Mouse (Mus musculus): ENCODE results near the gene Hist1h2an. TPM values are rescaled to one million over a fixed set of nuclear protein-coding genes. Genes with fewer than 3 reads are reported as not detected.
"Not testable (repeated sequence)": the region's sequence is repeated elsewhere in the genome, so short reads cannot be mapped to it uniquely, and the experiment has no call there.

Hist1h2an gene
- polyA plus RNA-seq, 1 experiment from 2014 or later, result not detected

GRCm38 (mm10) chr13:21811074-21811473, 24.1 kb upstream of the Hist1h2an start:
- H3K9me3 ChIP-seq (replicated peaks; ENCODE audit: control insufficient read depth, low read length, poor library complexity, severe bottlenecking); H3K4me2 ChIP-seq (ENCODE audit: low read length); H3K9ac ChIP-seq (ENCODE audit: low read depth, low read length); H3K27ac ChIP-seq (ENCODE audit: low read length); H3K36me3 ChIP-seq (ENCODE audit: control insufficient read depth, insufficient read depth, low read length); H3K4me1 ChIP-seq (ENCODE audit: control insufficient read depth, insufficient read depth, low read length); H3K4me3 ChIP-seq (ENCODE audit: low read depth, low read length); H3K27me3 ChIP-seq (ENCODE audit: control insufficient read depth, insufficient read depth, low read depth, low read length): not testable (repeated sequence)
- peak; percentile 29 for ATAC-seq
- WGBS, result no CpG with 5 or more reads among the region's 8 CpGs

DNA sequence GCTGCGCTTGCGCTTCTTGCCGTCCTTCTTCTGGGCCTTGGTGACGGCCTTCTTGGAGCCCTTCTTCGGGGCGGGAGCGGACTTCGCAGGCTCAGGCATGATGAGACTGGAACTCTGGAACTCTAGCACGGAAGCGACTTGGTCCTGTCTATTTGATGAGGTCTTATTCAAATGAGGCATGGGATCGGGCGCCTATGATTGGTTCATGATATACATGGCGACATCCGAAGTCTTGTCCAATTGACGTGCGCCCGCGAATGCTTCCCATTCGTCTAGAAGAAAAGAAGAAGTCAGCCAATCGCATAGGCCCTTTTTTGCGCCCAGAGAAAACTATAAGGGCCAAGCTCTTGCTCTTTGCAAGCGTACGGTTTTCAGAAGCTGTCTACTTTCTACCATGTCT, 23.1 kb upstream of the Hist1h2an start, which contains the start of the genes Hist1h2bq and Hist1h2ao:
Gene Hist1h2bq (minus strand): TSS at position 125 of the 400 bp plus-strand sequence.
Gene Hist1h2ao (plus strand): TSS at position 393 of the 400 bp plus-strand sequence.
- H3K27ac ChIP-seq (ENCODE audit: low read length); H3K36me3 ChIP-seq (ENCODE audit: control insufficient read depth, insufficient read depth, low read length); H3K9ac ChIP-seq (ENCODE audit: low read depth, low read length); H3K27me3 ChIP-seq (ENCODE audit: control insufficient read depth, insufficient read depth, low read depth, low read length); H3K4me2 ChIP-seq (ENCODE audit: low read length); H3K4me3 ChIP-seq (ENCODE audit: low read depth, low read length); H3K4me1 ChIP-seq (ENCODE audit: control insufficient read depth, insufficient read depth, low read length); H3K9me3 ChIP-seq (replicated peaks; ENCODE audit: control insufficient read depth, low read length, poor library complexity, severe bottlenecking): not testable (repeated sequence)
- WGBS, result no CpG with 5 or more reads among the region's 23 CpGs
- ATAC-seq, result peak; percentile 99

GRCm38 (mm10) chr13:21803058-21803457, 16.0 kb upstream of the Hist1h2an start:
- not testable (repeated sequence) for H3K27me3 ChIP-seq (ENCODE audit: control insufficient read depth, insufficient read depth, low read depth, low read length); H3K36me3 ChIP-seq (ENCODE audit: control insufficient read depth, insufficient read depth, low read length); H3K4me1 ChIP-seq (ENCODE audit: control insufficient read depth, insufficient read depth, low read length); H3K9me3 ChIP-seq (replicated peaks; ENCODE audit: control insufficient read depth, low read length, poor library complexity, severe bottlenecking); H3K4me3 ChIP-seq (ENCODE audit: low read depth, low read length); H3K9ac ChIP-seq (ENCODE audit: low read depth, low read length); H3K27ac ChIP-seq (ENCODE audit: low read length); H3K4me2 ChIP-seq (ENCODE audit: low read length)
- ATAC-seq, result peak; percentile 68
- no CpG with 5 or more reads among the region's 4 CpGs for WGBS

GRCm38 (mm10) chr13:21797163-21797562, 10.1 kb upstream of the Hist1h2an start:
- H3K4me2 ChIP-seq (ENCODE audit: low read length); H3K27me3 ChIP-seq (ENCODE audit: control insufficient read depth, insufficient read depth, low read depth, low read length); ATAC-seq; H3K9me3 ChIP-seq (replicated peaks; ENCODE audit: control insufficient read depth, low read length, poor library complexity, severe bottlenecking); H3K27ac ChIP-seq (ENCODE audit: low read length); H3K4me1 ChIP-seq (ENCODE audit: control insufficient read depth, insufficient read depth, low read length); H3K36me3 ChIP-seq (ENCODE audit: control insufficient read depth, insufficient read depth, low read length); H3K4me3 ChIP-seq (ENCODE audit: low read depth, low read length); H3K9ac ChIP-seq (ENCODE audit: low read depth, low read length): not testable (repeated sequence)

DNA sequence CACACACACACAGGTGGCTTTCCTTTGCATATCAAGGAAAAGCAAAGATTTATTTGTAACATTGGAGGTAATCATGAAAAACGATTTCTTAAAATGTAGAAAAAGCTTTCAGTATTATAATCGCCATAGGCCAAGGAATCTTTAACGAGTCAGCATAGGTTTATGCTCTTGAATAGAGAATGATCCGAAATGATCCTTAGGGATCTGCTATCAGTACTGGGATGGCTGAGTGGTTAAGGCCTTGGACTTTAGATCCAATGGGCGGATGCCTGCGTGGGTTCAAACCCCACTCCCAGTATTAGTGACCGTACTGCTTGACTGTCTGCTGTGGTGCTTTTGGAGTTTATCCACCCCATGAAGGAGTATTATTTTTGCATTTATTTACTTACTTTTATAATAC, 8.6 kb upstream of the Hist1h2an start:
- H3K4me2 ChIP-seq (ENCODE audit: low read length), result no peak overlapping the region
- 94% methylated on average over 7 of the region's 7 CpGs for WGBS
- H3K9ac ChIP-seq (ENCODE audit: low read depth, low read length), result no peak overlapping the region
- H3K27ac ChIP-seq (ENCODE audit: low read length), result no peak overlapping the region
- ATAC-seq, result no peak
- H3K9me3 ChIP-seq (replicated peaks; ENCODE audit: control insufficient read depth, low read length, poor library complexity, severe bottlenecking), result no peaks in the 10 kb centered on the region
- no peaks in the 10 kb centered on the region for H3K27me3 ChIP-seq (ENCODE audit: control insufficient read depth, insufficient read depth, low read depth, low read length)
- no peaks in the 10 kb centered on the region for H3K36me3 ChIP-seq (ENCODE audit: control insufficient read depth, insufficient read depth, low read length)
- no peak overlapping the region for H3K4me3 ChIP-seq (ENCODE audit: low read depth, low read length)
- peaks cover 4% of the 10 kb centered on the region for H3K4me1 ChIP-seq (ENCODE audit: control insufficient read depth, insufficient read depth, low read length)

- Histone ChIP-seq H3K9me3 (replicated peaks; ENCODE audit: control insufficient read depth, low read length, poor library complexity, severe bottlenecking) (no peaks in the 10 kb centered on the region), H3K27me3 (ENCODE audit: control insufficient read depth, insufficient read depth, low read depth, low read length) (no peaks in the 10 kb centered on the region), H3K27ac (ENCODE audit: low read length) (no peak overlapping the region), H3K4me3 (ENCODE audit: low read depth, low read length) (no peak overlapping the region), H3K4me1 (ENCODE audit: control insufficient read depth, insufficient read depth, low read length) (peaks cover 15% of the 10 kb centered on the region), H3K4me2 (ENCODE audit: low read length) (peak overlapping the region; percentile 42), H3K9ac (ENCODE audit: low read depth, low read length) (peak overlapping the region; percentile 30; the same call in 1 of the 2 replicates), H3K36me3 (ENCODE audit: control insufficient read depth, insufficient read depth, low read length) (no peaks in the 10 kb centered on the region)
- no peak for ATAC-seq
- WGBS, result 6% methylated on average over 18 of the region's 18 CpGs
These were observed 3.7 kb upstream of the Hist1h2an start for GRCm38 (mm10) chr13:21790601-21791283.

DNA sequence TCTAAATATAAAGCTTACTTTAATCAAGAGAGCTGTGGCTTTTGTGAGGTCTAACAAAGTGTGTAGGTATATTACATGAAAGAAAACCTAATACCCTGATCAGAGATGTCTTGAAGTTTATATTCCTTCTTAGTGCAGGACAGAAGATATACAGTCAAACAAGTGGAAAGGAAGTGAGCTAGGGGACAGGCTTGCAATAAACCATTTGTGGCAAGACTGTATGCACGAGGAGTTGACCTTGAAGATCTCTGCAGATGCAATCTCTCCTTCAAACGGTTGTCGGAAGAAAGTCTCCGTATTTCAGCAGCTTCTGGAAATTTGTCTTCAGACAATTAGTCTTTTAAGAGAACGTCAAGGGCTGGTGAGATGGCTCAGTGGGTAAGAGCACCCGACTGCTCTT, 2.9 kb upstream of the Hist1h2an start:
- Histone ChIP-seq H3K27me3 (ENCODE audit: control insufficient read depth, insufficient read depth, low read depth, low read length) (no peaks in the 10 kb centered on the region), H3K4me2 (ENCODE audit: low read length) (no peak overlapping the region), H3K9me3 (replicated peaks; ENCODE audit: control insufficient read depth, low read length, poor library complexity, severe bottlenecking) (no peaks in the 10 kb centered on the region), H3K9ac (ENCODE audit: low read depth, low read length) (no peak overlapping the region), H3K36me3 (ENCODE audit: control insufficient read depth, insufficient read depth, low read length) (no peaks in the 10 kb centered on the region), H3K4me3 (ENCODE audit: low read depth, low read length) (no peak overlapping the region), H3K27ac (ENCODE audit: low read length) (no peak overlapping the region), H3K4me1 (ENCODE audit: control insufficient read depth, insufficient read depth, low read length) (peaks cover 15% of the 10 kb centered on the region)
- ATAC-seq, result no peak
- WGBS, result 61% methylated on average over 6 of the region's 6 CpGs

DNA sequence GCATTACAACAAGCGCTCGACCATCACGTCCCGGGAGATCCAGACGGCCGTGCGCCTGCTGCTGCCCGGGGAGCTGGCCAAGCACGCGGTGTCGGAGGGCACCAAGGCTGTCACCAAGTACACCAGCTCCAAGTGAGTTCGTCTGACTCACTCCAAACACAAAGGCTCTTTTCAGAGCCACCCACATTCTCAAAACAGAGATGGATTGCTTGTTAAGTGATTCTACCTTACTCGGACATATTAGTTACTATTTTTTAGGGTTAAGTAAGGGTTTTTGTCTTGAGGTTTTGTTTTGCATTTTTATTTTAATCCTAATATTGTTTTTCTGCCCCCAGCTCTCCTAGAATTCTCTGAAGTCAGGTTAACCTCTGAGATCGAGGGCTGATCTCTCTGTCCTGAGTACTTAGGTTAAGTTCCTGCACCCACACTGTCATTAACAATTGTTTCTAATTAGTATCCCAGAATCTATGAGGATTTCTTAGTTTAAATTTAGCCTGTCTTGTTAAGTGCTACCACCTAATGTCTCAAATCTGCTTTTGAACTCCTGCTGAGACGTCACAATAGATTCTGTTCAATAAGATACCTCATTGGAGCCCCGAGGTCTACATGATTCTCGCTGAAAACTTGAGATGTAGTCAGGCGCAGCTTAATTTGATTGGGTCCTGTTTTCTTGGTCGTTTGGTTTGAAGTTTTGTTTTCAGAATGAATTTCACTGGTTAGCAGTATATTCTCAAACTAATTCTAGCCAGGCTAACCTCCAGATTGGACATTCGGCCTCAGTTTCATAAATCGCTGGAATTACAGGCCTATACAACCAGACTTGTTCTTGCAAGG, 959 bp upstream of the Hist1h2an start:
- H3K27ac ChIP-seq (ENCODE audit: low read length), result no peak overlapping the region

More for the DNA sequence above, 959 bp upstream of the Hist1h2an start:
- WGBS, result 12% methylated on average over 14 of the region's 21 CpGs
- no peaks in the 10 kb centered on the region for H3K36me3 ChIP-seq (ENCODE audit: control insufficient read depth, insufficient read depth, low read length)
- peaks cover 18% of the 10 kb centered on the region for H3K4me1 ChIP-seq (ENCODE audit: control insufficient read depth, insufficient read depth, low read length)
- no peak overlapping the region for H3K4me3 ChIP-seq (ENCODE audit: low read depth, low read length)
- H3K9me3 ChIP-seq (replicated peaks; ENCODE audit: control insufficient read depth, low read length, poor library complexity, severe bottlenecking), result no peaks in the 10 kb centered on the region
- peak; percentile 18 for ATAC-seq
- H3K9ac ChIP-seq (ENCODE audit: low read depth, low read length), result no peak overlapping the region
- peak overlapping the region; percentile 52 for H3K4me2 ChIP-seq (ENCODE audit: low read length)
- no peaks in the 10 kb centered on the region for H3K27me3 ChIP-seq (ENCODE audit: control insufficient read depth, insufficient read depth, low read depth, low read length)
